Comparison of ENCODE assay signal across 1 mouse cellular context in the genomic region with DNA sequence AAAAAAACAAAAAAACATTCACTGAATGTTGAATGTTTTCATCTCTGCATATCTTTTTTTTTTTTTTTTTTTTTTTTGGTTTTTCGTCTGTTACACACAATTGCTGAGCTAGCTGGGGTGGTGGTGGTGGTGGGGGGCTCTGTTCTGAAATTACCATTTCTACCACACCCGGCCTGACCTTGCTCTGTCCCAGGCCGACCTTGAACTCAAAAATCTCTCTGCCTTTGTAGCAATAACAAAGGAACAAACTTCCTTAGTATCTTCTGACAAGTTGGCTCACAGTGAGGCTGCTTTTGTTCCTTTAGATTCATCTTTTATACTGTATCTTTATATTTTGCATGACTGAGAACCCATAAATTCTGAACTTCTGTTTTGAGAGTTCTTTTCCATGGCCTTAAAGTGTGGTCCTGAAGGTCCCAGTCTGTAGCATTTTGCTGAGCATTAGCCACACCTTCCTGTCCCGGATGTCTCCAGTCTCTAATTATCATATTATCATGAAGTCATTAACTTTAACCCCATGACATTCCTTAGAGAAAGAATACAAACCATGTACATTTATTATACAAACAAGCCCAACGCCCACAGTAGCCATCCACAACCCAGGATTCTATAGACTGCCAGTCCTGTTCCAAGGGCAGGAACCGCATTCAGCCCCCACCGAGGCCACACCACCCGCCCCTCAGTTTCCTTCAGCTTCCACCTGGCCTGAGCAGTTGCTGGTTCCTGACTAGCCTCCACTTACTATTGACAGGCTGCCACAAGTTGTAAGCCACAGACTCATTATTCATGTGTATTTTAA.
TF ChIP-seq lines count a peak whose summit lies in the region.

No protein-coding gene starts in this region.

TF ChIP-seq in ES-E14, 5 proteins besides CTCF, POLR2A, EP300 and RAD21:
- TF ChIP-seq HCFC1 (IDR thresholded peaks at IDR 0.05; ENCODE audit: borderline replicate concordance, insufficient read depth, low read length) (no peak), ZNF384 (IDR thresholded peaks at IDR 0.05; ENCODE audit: low read depth, low read length) (peak; percentile 79), ZC3H11A (IDR thresholded peaks at IDR 0.05; ENCODE audit: borderline replicate concordance, low read depth, low read length) (no peak), MAFK (IDR thresholded peaks at IDR 0.05; ENCODE audit: insufficient read depth, low read depth, low read length) (no peak), CHD2 (IDR thresholded peaks at IDR 0.05; ENCODE audit: low read depth, low read length) (peak; percentile 61; the same call in 1 of the 2 replicates)
